Mouse (Mus musculus) neural tube, embryonic 14.5 days (tissue): ENCODE measurements at regions not wholly inside any gene's neighbourhood (a gene's known extent, or its start where the extent isn't known, plus 50 kb on each side); places are given as distances from the start of the nearest gene placed in this dataset.

Source experiments
- ATAC-seq: fragments of 200-750 bp; cut with Nextera tagmentation; 2 replicates; pipeline ENCODE4 v1.8.0; 2017; ENCODE audit warnings: low read depth, mild to moderate bottlenecking, moderate TSS enrichment, moderate library complexity
- H3K27ac ChIP-seq: fragments of 300-500 bp; sonication (generic); 2 replicates; pipeline ENCODE4 v1.5.1; 2014; ENCODE audit warnings: low read depth, mild to moderate bottlenecking, control low read depth, low read length, moderate library complexity, mixed read lengths
- H3K27me3 ChIP-seq: fragments of 300-500 bp; sonication (generic); 2 replicates; pipeline ENCODE4 v1.6.1; 2014; ENCODE audit warnings: low read length; ENCODE audit not compliant: control insufficient read depth, insufficient read depth
- H3K36me3 ChIP-seq: fragments of 300-500 bp; sonication (generic); 2 replicates; pipeline ENCODE4 v1.6.1; 2014; ENCODE audit warnings: low read length, mixed read lengths; ENCODE audit not compliant: control insufficient read depth, insufficient read depth
- H3K4me1 ChIP-seq: fragments of 300-500 bp; sonication (generic); 2 replicates; pipeline ENCODE4 v1.6.1; 2014; ENCODE audit warnings: low read length; ENCODE audit not compliant: control insufficient read depth, insufficient read depth
- H3K4me2 ChIP-seq: fragments of 300-500 bp; sonication (generic); 2 replicates; pipeline ENCODE4 v1.6.1; 2014; ENCODE audit warnings: mild to moderate bottlenecking, low read depth, low read length, control low read depth
- H3K4me3 ChIP-seq: fragments of 300-500 bp; sonication (generic); 2 replicates; pipeline ENCODE4 v1.5.1; 2014; ENCODE audit warnings: low read depth, low read length, control low read depth, mixed read lengths
- H3K9ac ChIP-seq: fragments of 300-500 bp; sonication (generic); replicated peaks from 2 replicates; pipeline ENCODE4 v1.6.1; 2014; ENCODE audit warnings: low read depth, mild to moderate bottlenecking, control low read depth, low read length, mixed read lengths
- H3K9me3 ChIP-seq: fragments of 300-500 bp; sonication (generic); 2 replicates; pipeline ENCODE4 v1.6.1; 2016; ENCODE audit warnings: low read length; ENCODE audit not compliant: control insufficient read depth
- WGBS: fragments of 180-500 bp; shearing (Covaris S2); extraction: QIAGEN DNeasy Blood & Tissue Kit; methylation state at CpG from one replicate; pipeline ENCODE4 v1.1.7; 2014; 5-methylcytosine and 5-hydroxymethylcytosine counted together

GRCm38 (mm10) chr11:37936439-37937134, 700.8 kb upstream of the Tenm2 start:
- ATAC-seq, result peak; percentile 51; the same call in 1 of the 2 replicates
- WGBS, result 33% methylated on average over 5 of the region's 5 CpGs
- no peaks in the 10 kb centered on the region for H3K36me3 ChIP-seq
- H3K9ac ChIP-seq, result no peak overlapping the region
- no peak overlapping the region for H3K27ac ChIP-seq
- no peaks in the 10 kb centered on the region for H3K9me3 ChIP-seq
- no peaks in the 10 kb centered on the region for H3K4me1 ChIP-seq
- H3K27me3 ChIP-seq, result no peaks in the 10 kb centered on the region
- no peak overlapping the region for H3K4me2 ChIP-seq
- H3K4me3 ChIP-seq, result no peak overlapping the region

- Histone ChIP-seq H3K9me3 (no peaks in the 10 kb centered on the region), H3K36me3 (no peaks in the 10 kb centered on the region), H3K4me2 (no peak overlapping the region), H3K4me1 (no peaks in the 10 kb centered on the region), H3K9ac (no peak overlapping the region), H3K4me3 (no peak overlapping the region), H3K27me3 (no peaks in the 10 kb centered on the region), H3K27ac (no peak overlapping the region)
- 82% methylated on average over 2 of the region's 2 CpGs for WGBS
- no peak for ATAC-seq
Observed at GRCm38 (mm10) chr11:37913161-37913560, 677.4 kb upstream of the Tenm2 start.

GRCm38 (mm10) chr11:37904991-37905390, 669.2 kb upstream of the Tenm2 start:
- H3K4me2 ChIP-seq, result no peak overlapping the region
- H3K4me1 ChIP-seq, result no peaks in the 10 kb centered on the region
- no peaks in the 10 kb centered on the region for H3K9me3 ChIP-seq
- H3K4me3 ChIP-seq, result no peak overlapping the region
- no peak overlapping the region for H3K9ac ChIP-seq
- ATAC-seq, result no peak
- no peak overlapping the region for H3K27ac ChIP-seq
- WGBS, result 86% methylated on average over 2 of the region's 2 CpGs
- no peaks in the 10 kb centered on the region for H3K36me3 ChIP-seq
- H3K27me3 ChIP-seq, result no peaks in the 10 kb centered on the region

GRCm38 (mm10) chr11:37897713-37898112, 661.9 kb upstream of the Tenm2 start:
- Histone ChIP-seq H3K9ac (no peak overlapping the region), H3K36me3 (no peaks in the 10 kb centered on the region), H3K4me3 (no peak overlapping the region), H3K27me3 (no peaks in the 10 kb centered on the region), H3K27ac (no peak overlapping the region), H3K4me2 (no peak overlapping the region), H3K4me1 (no peaks in the 10 kb centered on the region), H3K9me3 (no peaks in the 10 kb centered on the region)
- ATAC-seq, result no peak

- ATAC-seq, result no peak
- Histone ChIP-seq H3K4me1 (no peaks in the 10 kb centered on the region), H3K36me3 (no peaks in the 10 kb centered on the region), H3K27ac (no peak overlapping the region), H3K9me3 (no peaks in the 10 kb centered on the region), H3K4me2 (no peak overlapping the region), H3K4me3 (no peak overlapping the region), H3K27me3 (no peaks in the 10 kb centered on the region), H3K9ac (no peak overlapping the region)
- 33% methylated on average over 4 of the region's 4 CpGs for WGBS
Observed at GRCm38 (mm10) chr11:37882717-37883116, 647.0 kb upstream of the Tenm2 start.

- no peak for ATAC-seq
- 23% methylated on average over 5 of the region's 5 CpGs for WGBS
- no peaks in the 10 kb centered on the region for H3K4me1 ChIP-seq
- H3K4me3 ChIP-seq, result no peak overlapping the region
- no peak overlapping the region for H3K9ac ChIP-seq
- no peaks in the 10 kb centered on the region for H3K36me3 ChIP-seq
- no peaks in the 10 kb centered on the region for H3K27me3 ChIP-seq
- H3K9me3 ChIP-seq, result no peaks in the 10 kb centered on the region
- H3K4me2 ChIP-seq, result no peak overlapping the region
- no peak overlapping the region for H3K27ac ChIP-seq
Observed at GRCm38 (mm10) chr11:37837301-37837700, 601.5 kb upstream of the Tenm2 start.

- Histone ChIP-seq H3K36me3 (no peaks in the 10 kb centered on the region), H3K4me1 (no peaks in the 10 kb centered on the region), H3K4me3 (no peak overlapping the region), H3K27ac (no peak overlapping the region), H3K9me3 (no peaks in the 10 kb centered on the region), H3K9ac (no peak overlapping the region), H3K4me2 (no peak overlapping the region), H3K27me3 (no peaks in the 10 kb centered on the region)
- 39% methylated on average over 3 of the region's 3 CpGs for whole genome bisulfite sequencing
- ATAC-seq, result peak; percentile 69; the same call in 1 of the 2 replicates
Observed at GRCm38 (mm10) chr11:37830975-37831374, 595.2 kb upstream of the Tenm2 start.

- H3K9ac ChIP-seq, result no peak overlapping the region
- H3K4me1 ChIP-seq, result no peaks in the 10 kb centered on the region
- no peak overlapping the region for H3K4me3 ChIP-seq
- H3K27ac ChIP-seq, result no peak overlapping the region
- 82% methylated on average over 5 of the region's 5 CpGs for WGBS
- no peaks in the 10 kb centered on the region for H3K36me3 ChIP-seq
- ATAC-seq, result no peak
- H3K9me3 ChIP-seq, result no peaks in the 10 kb centered on the region
- H3K4me2 ChIP-seq, result no peak overlapping the region
- no peaks in the 10 kb centered on the region for H3K27me3 ChIP-seq
Observed at GRCm38 (mm10) chr11:37806761-37807160, 571.0 kb upstream of the Tenm2 start.

- H3K4me1 ChIP-seq, result no peaks in the 10 kb centered on the region
- no peaks in the 10 kb centered on the region for H3K9me3 ChIP-seq
- 58% methylated on average over 6 of the region's 6 CpGs for WGBS
- ATAC-seq, result no peak
- no peak overlapping the region for H3K4me3 ChIP-seq
- no peaks in the 10 kb centered on the region for H3K36me3 ChIP-seq
- no peak overlapping the region for H3K9ac ChIP-seq
- H3K27ac ChIP-seq, result no peak overlapping the region
- H3K4me2 ChIP-seq, result no peak overlapping the region
- no peaks in the 10 kb centered on the region for H3K27me3 ChIP-seq
Observed at GRCm38 (mm10) chr11:37798783-37799318, 563.1 kb upstream of the Tenm2 start.
